Mouse (Mus musculus): ENCODE measurements around the gene Cd93.

- TF ChIP-seq ZC3H11A (IDR thresholded peaks at IDR 0.05; ENCODE audit: borderline replicate concordance, low read depth, low read length) (no peak), MAFK (IDR thresholded peaks at IDR 0.05; ENCODE audit: insufficient read depth, low read depth, low read length) (no peak), ZNF384 (IDR thresholded peaks at IDR 0.05; ENCODE audit: low read depth, low read length) (no peak), CHD2 (IDR thresholded peaks at IDR 0.05; ENCODE audit: low read depth, low read length) (no peak), HCFC1 (IDR thresholded peaks at IDR 0.05; ENCODE audit: borderline replicate concordance, insufficient read depth, low read length) (no peak)
Observed at GRCm38 (mm10) chr2:148478141-148478701, 34.9 kb upstream of the Cd93 start.
